ENCODE assay signal across 19 mouse cellular contexts in the genomic region with DNA sequence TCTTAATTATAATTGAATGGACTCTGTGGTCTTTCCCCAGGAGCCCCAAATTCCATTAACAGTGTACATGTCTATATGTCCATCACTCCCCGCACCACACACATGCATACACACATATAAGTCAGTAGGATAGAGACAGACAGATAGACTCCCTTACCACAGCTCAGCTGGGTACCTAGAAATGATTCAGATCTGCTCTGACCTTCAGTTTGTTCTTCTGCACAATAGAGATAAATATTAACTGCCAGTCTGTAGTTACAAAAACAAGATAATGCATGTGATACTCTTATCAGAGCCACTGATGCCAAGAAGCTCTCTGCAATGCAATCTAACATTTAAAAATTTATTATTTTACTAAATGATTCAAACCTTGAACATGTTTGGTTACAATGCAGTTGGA.
"Had no signal": no experiment of that assay in that cellular context is flagged by ENCODE, and none has a peak within 500 bp of the region (broad histone marks: within the 10 kb centered on the region; RNA-seq: fewer than 3 reads in every experiment).

No protein-coding gene starts in this region.

- H3K4me1 ChIP-seq: lung, embryonic 15.5 days; megakaryocyte, embryonic 14.5 days; midbrain, embryonic 13.5 days; midbrain, embryonic 15.5 days; neural tube, embryonic 12.5 days had no signal

- H3K36me3 ChIP-seq: lung, embryonic 15.5 days; midbrain, embryonic 13.5 days; midbrain, embryonic 15.5 days; neural tube, embryonic 12.5 days had no signal

- H3K4me2 ChIP-seq: lung, embryonic 15.5 days; midbrain, embryonic 11.5 days; midbrain, embryonic 13.5 days; midbrain, embryonic 15.5 days; neural tube, embryonic 12.5 days had no signal

- H3K27ac ChIP-seq: lung, embryonic 15.5 days; macrophage; midbrain, embryonic 13.5 days; midbrain, embryonic 15.5 days; neural tube, embryonic 12.5 days had no signal

- H3K4me3 ChIP-seq: lung, embryonic 15.5 days; megakaryocyte, embryonic 14.5 days; midbrain, embryonic 13.5 days; midbrain, embryonic 15.5 days; neural tube, embryonic 12.5 days had no signal

- H3K27me3 ChIP-seq: lung, embryonic 15.5 days; megakaryocyte, embryonic 14.5 days; midbrain, embryonic 13.5 days; midbrain, embryonic 15.5 days; neural tube, embryonic 12.5 days had no signal

- DNase-seq: lung, adult 2 months; lung, postnatal 14 days; lung, postnatal 36 days; retina, postnatal 1 day; right cerebral cortex, adult 18-20 months; right cerebral cortex, postnatal 25 days; right cerebral cortex, postnatal 4 days; spleen, adult 18-20 months; thymus, adult 18-20 months; thymus, postnatal 14 days; thymus, postnatal 36 days had no signal

- H3K9me3 ChIP-seq: lung, embryonic 15.5 days; midbrain, embryonic 13.5 days; midbrain, embryonic 15.5 days; neural tube, embryonic 12.5 days had no signal

- H3K9ac ChIP-seq: lung, embryonic 15.5 days; midbrain, embryonic 13.5 days; midbrain, embryonic 15.5 days; neural tube, embryonic 12.5 days had no signal

- ATAC-seq: lung, postnatal 0 days; midbrain, embryonic 13.5 days; midbrain, embryonic 15.5 days had no signal
